Mouse (Mus musculus): ENCODE results near the gene Nod2. TPM values are rescaled to one million over a fixed set of nuclear protein-coding genes. Genes with fewer than 3 reads are reported as not detected.

The Nod2 gene
- total RNA-seq, 2 experiments from 2014 or later: 0.66 to 0.73 TPM

GRCm38 (mm10) chr8:88666435-88666834 lies 19.3 kb downstream of the Nod2 start:
- intact Hi-C loops (cut with DNase I; ENCODE audit: low total_unique reads): no loop called here
- DNase-seq: no peak

GRCm38 (mm10) chr8:88668400-88669086 lies 21.4 kb downstream of the Nod2 start:
- intact Hi-C loops (cut with DNase I; ENCODE audit: low total_unique reads): no loop called here

GRCm38 (mm10) chr8:88670782-88671181 lies 23.7 kb downstream of the Nod2 start:
- no peak for DNase-seq
- intact Hi-C loops (cut with DNase I; ENCODE audit: low total_unique reads): no loop called here

More at GRCm38 (mm10) chr8:88668400-88669086, 21.4 kb downstream of the Nod2 start:
- DNase-seq: no peak

GRCm38 (mm10) chr8:88671575-88671974 lies 24.5 kb downstream of the Nod2 start:
- DNase-seq: no peak
- intact Hi-C loops (cut with DNase I; ENCODE audit: low total_unique reads): no loop called here

GRCm38 (mm10) chr8:88673859-88674258 lies 26.7 kb downstream of the Nod2 start:
- intact Hi-C loops (cut with DNase I; ENCODE audit: low total_unique reads): no loop called here
- no peak for DNase-seq

GRCm38 (mm10) chr8:88675372-88676165 lies 28.5 kb downstream of the Nod2 start:
- intact Hi-C loops (cut with DNase I; ENCODE audit: low total_unique reads): no loop called here
- DNase-seq: no peak

- DNase-seq: no peak
- intact Hi-C loops (cut with DNase I; ENCODE audit: low total_unique reads): no loop called here
Measured at GRCm38 (mm10) chr8:88677071-88677470, 30.0 kb downstream of the Nod2 start.

GRCm38 (mm10) chr8:88680566-88680965 lies 33.5 kb downstream of the Nod2 start:
- DNase-seq: no peak
- intact Hi-C loops (cut with DNase I; ENCODE audit: low total_unique reads): no loop called here

GRCm38 (mm10) chr8:88681046-88681445 lies 33.9 kb downstream of the Nod2 start:
- DNase-seq: no peak
- intact Hi-C loops (cut with DNase I; ENCODE audit: low total_unique reads): no loop called here

- intact Hi-C loops (cut with DNase I; ENCODE audit: low total_unique reads): no loop called here
- DNase-seq: peak; percentile 44
Measured at GRCm38 (mm10) chr8:88683656-88684289, 36.7 kb downstream of the Nod2 start.

GRCm38 (mm10) chr8:88686226-88686905 lies 39.3 kb downstream of the Nod2 start:
- intact Hi-C loops (cut with DNase I; ENCODE audit: low total_unique reads): no loop called here
- DNase-seq: no peak

GRCm38 (mm10) chr8:88686906-88687235 lies 39.8 kb downstream of the Nod2 start:
- DNase-seq: no peak
- intact Hi-C loops (cut with DNase I; ENCODE audit: low total_unique reads): no loop called here

- intact Hi-C loops (cut with DNase I; ENCODE audit: low total_unique reads): no loop called here
- no peak for DNase-seq
Measured at GRCm38 (mm10) chr8:88689151-88689550, 42.0 kb downstream of the Nod2 start.

- no peak for DNase-seq
- intact Hi-C loops (cut with DNase I; ENCODE audit: low total_unique reads): no loop called here
Measured at GRCm38 (mm10) chr8:88689891-88690290, 42.8 kb downstream of the Nod2 start.

GRCm38 (mm10) chr8:88691342-88691948 lies 44.3 kb downstream of the Nod2 start:
- intact Hi-C loops (cut with DNase I; ENCODE audit: low total_unique reads): no loop called here
- no peak for DNase-seq

- intact Hi-C loops (cut with DNase I; ENCODE audit: low total_unique reads): no loop called here
- no peak for DNase-seq
Measured at GRCm38 (mm10) chr8:88691961-88692360, 44.8 kb downstream of the Nod2 start.

- intact Hi-C loops (cut with DNase I; ENCODE audit: low total_unique reads): no loop called here
Measured at GRCm38 (mm10) chr8:88692866-88693265, 45.8 kb downstream of the Nod2 start.

GRCm38 (mm10) chr8:88693376-88693775 lies 46.3 kb downstream of the Nod2 start:
- no peak for DNase-seq
- intact Hi-C loops (cut with DNase I; ENCODE audit: low total_unique reads): no loop called here

More at GRCm38 (mm10) chr8:88692866-88693265, 45.8 kb downstream of the Nod2 start:
- DNase-seq: no peak

- no peak for DNase-seq
- intact Hi-C loops (cut with DNase I; ENCODE audit: low total_unique reads): no loop called here
Measured at GRCm38 (mm10) chr8:88694291-88694690, 47.2 kb downstream of the Nod2 start.

- DNase-seq: no peak
- intact Hi-C loops (cut with DNase I; ENCODE audit: low total_unique reads): no loop called here
Measured at GRCm38 (mm10) chr8:88696228-88696627, 49.1 kb downstream of the Nod2 start.
